Mouse (Mus musculus): ENCODE measurements around the gene Hltf.
"Not testable (repeated sequence)": the region's sequence is repeated elsewhere in the genome, so short reads cannot be mapped to it uniquely, and the experiment has no call there.

Gene Hltf

DNA sequence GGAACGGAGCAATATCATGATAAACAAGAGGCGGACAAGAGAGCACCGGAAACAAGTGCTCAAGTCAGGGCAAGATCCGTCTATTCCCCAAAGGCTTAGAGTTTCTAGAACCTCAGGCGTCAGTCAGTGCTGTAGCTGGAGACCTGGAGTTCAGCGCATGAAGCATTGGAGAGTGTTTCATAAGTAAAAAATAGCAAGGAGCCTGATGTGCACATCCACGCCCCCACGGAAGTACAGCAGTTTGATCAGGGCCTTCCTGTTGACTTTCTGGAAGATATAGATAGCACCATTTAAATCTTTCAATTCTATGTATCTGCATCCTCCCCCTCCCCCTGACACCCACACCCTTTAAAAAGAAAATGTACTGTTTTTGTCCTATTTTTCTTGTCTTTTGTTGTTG is 46.7 kb downstream of the Hltf start:
- no peak for DNase-seq (ENCODE audit: low read depth, low spot score)

DNA sequence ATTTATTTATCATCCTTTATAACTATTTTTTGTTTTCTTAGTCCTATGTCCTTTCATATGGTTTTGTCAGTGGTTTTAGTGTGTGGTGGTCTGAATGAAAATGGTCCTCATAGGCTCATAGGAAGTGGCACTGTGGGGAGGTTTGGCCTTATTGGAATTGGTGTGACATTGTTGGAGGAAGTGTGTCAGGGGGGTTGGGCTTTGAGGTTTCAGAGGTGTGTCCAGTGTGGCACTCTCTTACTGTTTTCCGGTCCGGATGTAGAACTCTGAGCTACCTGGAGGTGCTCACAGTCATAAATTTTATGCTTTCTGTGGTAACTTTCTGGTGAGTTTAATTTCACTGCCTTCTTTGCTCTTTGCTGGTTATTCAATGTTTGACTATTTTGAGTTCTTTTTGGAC is 47.2 kb downstream of the Hltf start:
- no peak for DNase-seq (ENCODE audit: low read depth, low spot score)

DNA sequence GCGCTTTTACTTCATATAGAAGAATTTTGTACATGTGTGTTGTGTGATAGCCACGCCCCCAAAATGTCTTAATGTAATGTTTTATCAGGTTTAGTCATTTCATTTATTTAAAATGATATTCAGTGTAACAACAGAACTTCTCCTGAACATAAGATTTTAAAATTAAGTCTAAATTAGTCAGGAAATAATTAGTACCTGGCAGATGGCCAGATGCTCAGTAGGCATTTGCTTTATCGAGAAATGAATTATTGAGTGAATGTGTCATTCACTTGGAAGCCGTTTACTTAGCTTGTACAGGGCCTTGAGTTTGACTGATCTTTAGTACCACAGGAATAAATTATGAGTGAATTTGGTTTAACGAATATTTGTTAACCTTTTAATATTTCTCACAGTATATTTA is 51.3 kb downstream of the Hltf start:
- no peak for DNase-seq (ENCODE audit: low read depth, low spot score)

DNA sequence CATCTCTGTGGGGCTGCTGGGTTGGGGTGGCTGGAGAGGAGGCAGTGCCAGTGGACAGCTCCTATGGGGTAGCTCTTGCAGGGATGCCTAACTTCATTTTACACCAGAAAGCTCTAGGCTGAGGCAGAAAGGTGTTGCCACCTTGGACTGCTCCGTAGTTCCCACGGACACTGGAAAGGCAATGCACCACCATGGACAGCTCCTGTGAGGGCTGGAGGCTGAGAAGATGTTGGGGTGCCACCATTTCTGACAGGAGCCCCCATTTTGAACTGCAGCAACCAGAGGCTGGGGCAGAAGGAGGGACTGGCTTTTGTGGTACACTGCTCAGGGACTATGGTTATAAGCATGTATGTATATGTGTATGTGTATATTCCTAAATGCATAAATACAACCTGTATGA is 54.3 kb downstream of the Hltf start:
- DNase-seq (ENCODE audit: low read depth, low spot score) = no peak

DNA sequence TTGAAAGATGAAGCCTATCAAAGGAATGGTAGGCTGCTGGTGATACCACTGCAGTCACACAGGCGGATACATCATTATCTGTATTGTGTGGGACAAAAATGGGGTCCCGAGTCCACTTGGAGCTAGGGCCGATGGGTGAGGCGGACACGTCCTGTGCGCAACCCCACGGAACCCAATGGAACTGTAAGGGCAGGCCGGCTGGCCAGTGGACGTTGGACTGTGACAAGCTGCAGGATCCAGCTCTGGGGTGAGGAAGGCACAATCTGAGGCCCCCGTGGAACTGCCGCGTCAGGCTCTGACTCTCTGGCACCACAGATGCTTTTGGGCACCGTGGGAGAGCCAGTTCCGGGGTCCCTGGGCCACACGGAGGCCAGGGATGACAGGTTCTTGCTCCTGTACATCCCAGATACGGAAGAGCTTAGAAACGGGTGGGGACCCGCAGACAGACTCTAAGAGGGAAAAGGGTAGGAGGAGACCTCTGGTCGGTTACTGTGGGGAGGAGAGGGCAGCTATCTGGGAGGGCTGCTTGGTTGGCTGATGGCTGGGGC is 61.5 kb downstream of the Hltf start:
- no peak for DNase-seq (ENCODE audit: low read depth, low spot score)

DNA sequence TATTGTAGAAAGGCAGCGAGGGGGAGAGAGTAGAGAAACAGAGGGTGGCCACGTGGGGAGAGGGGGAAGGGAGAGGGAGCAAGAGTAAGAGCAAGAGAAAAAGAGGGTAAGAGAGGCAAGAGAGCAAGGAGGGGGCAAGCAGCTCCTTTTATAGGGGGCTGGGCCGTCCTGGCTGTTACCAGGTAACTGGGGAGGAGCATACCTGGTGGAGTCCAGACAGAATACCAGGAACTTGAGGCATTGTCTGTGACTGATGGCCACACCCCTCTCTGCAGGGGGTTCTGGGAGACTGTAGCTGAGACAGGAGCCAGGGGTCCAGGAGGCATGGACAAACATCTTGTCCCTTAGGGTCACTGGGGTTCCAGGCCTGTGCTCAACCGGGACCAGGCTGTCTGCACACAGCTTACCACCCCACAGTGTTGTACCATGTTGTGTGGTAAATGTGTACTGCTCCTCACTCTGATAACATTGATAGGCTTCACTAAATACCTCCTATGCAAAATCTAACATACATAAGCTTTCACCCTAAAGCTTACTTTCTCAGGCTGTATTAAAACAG is 62.2 kb downstream of the Hltf start:
- DNase-seq (ENCODE audit: low read depth, low spot score) = no peak

DNA sequence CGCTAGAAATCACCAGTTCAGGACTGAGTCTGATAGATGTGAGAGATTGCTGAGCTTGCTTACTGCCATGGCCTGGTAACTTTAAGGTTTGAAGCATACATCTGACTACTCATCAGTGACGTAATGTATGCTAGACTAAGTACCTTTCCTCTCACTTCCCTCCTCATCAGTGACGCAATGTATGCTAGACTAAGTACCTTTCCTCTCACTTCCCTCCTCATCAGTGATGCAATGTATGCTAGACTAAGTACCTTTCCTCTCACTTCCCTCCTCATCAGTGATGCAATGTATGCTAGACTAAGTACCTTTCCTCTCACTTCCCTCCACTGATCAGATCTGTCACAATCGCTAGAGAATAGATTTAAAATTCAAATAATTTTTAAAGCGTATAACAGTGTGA is 64.0 kb downstream of the Hltf start:
- not testable (repeated sequence) for DNase-seq (ENCODE audit: low read depth, low spot score)

DNA sequence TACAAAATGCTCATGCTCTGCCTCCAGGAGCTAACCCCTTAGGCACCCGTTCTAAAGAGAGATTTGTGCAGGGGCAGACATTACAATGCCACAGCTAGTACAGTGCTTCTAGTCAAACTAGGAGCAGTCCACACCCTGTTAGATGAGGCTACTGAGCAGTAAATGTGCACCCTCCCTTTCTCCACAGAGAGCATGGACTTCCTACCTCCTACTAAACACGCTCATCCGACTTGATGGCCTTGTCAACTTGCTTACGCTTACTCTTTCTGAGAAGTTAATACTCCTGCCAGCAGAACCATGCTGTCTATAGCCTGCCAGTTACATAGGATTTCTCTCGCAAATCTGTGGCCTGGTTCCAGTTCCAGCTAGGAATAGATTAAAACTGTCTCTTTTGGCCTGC is 68.0 kb downstream of the Hltf start:
- no peak for DNase-seq (ENCODE audit: low read depth, low spot score)

DNA sequence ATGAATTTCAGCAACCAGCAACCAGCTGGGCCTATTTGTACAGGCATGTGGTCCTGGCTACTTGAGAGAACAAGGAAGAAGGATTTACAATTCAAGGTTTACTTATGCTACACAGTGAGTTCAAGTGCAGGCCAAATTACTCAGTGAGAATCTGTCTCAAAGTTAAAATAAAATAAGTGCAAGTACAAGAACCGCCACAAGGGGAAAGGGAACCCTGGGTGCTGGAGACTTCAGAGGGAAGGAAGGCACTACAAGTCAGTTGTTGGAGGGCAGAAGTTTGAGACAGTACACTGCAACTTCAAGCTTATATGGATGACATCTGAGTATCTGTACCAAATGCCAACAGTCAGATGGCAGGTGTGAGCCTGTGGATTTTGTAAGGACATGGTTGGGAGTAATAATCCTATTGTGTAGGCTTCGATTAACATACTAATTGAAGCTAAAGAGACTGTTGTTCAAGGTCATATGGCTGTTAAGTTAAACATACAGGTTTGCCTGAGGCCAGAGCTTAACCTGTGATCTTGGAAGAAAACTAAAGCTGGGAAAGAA is 69.5 kb downstream of the Hltf start:
- DNase-seq (ENCODE audit: low read depth, low spot score) = no peak

DNA sequence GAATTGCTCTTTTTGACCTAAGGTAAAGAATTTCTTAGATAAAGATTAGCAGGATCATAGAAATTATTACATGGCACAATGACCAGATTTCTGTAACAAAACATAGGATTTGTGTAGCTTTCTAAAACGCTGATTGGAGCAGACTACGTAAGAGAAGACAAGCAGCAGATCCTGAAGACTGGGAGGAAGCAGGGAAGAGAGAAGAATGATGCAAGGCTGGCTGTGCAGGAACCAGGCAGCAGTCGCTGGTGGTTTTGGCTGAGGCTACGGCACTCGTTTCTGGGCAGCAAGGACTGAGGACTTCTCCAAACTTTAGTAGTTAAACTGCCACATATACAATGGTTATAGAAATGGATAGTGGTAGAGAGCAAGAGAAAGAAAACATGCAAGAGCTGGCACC is 71.9 kb downstream of the Hltf start:
- no peak for DNase-seq (ENCODE audit: low read depth, low spot score)

DNA sequence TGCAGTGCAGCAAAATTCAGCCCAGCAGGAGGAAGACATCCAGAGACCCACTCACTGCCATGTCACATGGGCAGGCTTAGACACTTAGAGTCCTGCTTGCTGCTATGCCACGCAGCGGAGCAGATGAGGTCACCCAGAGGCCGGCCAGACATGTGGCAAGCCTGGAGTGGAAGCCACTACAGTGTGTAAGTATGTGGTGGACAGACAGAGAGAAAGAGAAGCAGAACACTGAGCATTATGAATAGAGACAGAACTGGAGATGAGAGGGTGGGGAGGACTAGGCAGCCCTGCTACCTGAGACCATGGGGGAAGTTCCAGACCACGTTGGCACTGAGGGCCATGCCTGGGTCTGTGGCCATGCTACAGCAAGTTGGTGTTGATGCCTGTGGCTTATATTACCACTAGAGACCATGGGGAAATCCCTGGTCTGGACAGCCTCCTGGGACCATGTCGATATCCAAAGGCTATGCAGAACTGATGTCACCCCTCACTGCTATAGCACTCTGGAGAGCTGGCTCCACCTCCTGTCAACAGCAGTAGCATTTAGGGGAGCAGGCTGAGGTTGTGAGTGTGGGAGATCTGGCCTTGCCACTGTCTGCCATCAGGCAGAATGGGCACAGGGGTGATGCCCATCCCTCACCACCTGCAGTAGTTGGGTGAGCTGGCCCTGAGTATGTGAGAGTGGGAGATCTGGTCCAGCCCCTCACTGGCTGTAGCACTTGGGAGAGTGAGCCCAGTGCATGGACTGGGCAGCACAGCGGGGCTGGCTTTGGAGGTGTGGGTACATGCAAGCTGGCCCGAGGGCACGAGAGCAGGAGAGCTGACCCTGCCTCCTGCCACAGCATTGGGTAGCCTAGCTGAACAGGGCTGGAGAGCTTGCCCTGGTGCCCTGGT is 73.1 kb downstream of the Hltf start:
- no peak for DNase-seq (ENCODE audit: low read depth, low spot score)

DNA sequence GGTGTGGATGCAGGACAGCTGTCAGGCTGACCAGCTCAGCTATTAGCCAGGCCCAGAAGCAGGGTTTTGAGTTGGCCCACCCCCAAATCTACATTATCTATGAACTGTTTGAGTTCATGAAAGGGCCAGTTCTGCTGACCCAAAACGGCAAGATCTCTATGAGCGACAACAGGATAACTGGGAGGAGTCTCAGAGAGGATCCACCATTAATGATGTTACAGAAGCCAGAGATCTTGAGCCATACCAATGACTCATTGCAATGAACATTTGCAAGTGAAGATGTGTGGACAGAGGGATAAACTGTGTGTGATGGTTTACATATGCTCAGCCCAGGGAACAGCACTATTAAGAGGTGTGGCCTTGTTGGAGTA is 73.7 kb downstream of the Hltf start:
- no peak for DNase-seq (ENCODE audit: low read depth, low spot score)

DNA sequence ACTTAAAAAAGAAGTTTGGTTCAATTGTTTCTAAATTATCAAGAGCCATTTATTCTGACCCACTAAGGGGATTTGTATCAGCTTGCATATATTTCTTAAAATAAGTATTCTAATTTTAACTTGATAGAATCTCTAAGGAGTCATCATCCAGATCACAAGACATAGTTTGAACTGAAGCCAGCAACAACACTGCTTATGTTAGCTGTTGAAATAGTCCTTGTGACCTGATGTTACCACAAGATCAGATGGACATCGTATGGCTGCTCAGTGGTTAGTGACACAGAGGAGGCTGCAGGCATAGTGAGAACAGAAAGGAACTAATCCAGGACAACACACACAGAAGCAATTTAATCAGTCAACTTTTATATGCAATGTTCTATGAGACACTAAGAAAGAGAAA is 75.1 kb downstream of the Hltf start:
- no peak for DNase-seq (ENCODE audit: low read depth, low spot score)

DNA sequence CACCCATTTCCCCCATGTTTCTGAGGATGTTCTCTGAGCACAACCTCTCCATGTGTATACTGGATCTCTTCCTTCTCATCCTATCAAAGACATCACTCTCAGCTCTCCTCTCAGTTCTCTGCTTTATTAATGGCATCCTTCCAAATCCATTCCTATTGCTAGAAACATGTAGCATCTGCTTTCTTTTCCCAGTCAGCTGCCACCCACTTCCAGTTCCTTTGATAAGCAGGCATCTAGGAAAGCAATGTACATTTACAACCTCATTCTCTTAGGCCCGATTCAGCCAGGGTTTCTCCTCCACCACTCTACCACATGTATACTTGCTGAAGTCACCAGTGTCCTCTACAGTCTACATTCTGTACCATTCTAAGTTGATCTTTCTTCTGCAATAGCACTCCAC is 76.1 kb downstream of the Hltf start:
- no peak for DNase-seq (ENCODE audit: low read depth, low spot score)

DNA sequence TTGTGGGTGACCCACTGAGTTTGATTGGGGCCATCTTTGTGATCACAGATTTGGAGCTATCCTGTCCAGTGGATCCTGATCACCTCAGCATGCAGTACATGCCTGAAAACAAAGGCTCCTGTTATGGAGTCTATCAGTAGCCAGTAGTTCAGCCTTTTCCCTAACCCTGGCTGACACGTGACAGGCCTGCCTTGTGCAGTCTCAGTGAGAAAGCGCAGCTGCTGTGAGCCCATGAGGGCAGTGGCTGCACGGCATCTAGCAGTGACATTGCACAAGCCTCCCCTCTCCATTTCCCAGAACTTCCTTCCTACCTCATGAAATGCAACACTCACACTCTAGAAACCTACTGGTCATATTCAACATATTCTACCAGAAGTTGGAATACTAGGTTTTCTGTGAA is 76.9 kb downstream of the Hltf start:
- no peak for DNase-seq (ENCODE audit: low read depth, low spot score)

DNA sequence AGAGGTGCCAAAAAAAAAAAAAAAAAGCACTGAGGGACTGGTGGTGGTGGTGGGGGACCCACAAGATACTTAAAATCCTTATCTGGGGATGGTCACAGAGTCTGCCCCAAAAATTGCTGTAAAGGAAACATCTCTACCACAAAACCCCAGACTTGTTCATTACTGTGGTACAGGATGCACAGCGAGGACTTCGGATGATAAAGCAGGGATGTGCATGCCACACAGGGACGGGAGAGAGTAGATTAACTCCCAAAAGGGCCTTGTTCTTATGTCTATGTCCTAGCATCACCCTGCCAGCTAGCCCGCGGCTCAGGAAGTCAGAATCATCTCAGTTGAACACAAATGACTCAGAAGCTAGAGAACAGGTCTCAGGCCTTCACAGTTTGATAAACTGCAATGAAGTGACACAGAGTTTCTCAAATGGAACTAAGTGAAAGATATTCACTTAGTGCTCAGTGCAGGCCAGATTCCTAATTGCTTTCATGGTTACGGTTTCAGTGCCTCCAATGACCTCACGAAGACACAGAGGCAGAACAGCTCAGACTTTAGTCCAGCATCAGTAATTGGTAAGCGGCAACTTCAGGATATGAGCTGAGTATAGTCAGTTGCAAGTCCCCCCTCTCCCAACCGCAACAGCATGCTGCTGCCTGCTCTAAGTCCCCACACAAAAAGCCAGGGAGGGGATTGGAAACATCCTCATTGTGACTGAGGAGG is 79.4 kb downstream of the Hltf start:
- DNase-seq (ENCODE audit: low read depth, low spot score) = no peak

DNA sequence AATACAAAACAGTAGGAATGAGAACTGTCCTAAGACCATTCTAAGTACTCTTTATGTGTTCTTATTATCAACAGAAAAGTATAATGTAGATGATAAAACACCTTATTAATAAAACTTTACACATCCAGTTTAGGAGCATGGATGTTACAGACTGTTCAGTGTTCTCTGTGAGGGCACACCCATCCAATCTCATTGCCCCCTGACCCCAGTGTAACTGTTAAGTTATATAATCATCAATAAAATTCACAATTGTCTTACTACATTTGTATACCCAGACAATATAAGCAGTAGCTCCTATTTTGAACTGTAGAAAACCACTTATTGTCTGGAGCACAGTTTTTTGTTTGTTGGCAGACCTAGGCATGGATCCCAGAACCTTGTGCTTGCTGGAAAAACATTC is 83.6 kb downstream of the Hltf start:
- no peak for DNase-seq (ENCODE audit: low read depth, low spot score)

DNA sequence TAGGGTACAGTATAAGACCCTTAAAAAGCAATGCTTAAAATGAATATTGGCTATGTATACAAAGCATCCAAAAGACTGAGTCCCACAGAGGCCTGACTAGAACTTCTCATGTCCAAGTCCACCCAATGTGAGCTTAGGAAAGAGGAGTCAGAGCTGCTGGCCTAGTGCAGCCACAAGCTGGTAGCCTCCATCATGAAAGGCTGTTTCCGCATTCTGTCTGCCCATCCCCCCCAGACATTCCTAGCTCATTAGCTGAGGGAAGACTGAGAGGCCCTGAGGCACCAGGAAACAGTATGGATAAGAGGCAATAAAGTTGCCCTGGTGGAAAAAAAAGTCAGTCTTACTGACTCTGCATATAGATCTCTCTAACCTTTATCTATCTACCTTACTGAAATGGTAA is 84.1 kb downstream of the Hltf start:
- peak; percentile 74 for DNase-seq (ENCODE audit: low read depth, low spot score)

DNA sequence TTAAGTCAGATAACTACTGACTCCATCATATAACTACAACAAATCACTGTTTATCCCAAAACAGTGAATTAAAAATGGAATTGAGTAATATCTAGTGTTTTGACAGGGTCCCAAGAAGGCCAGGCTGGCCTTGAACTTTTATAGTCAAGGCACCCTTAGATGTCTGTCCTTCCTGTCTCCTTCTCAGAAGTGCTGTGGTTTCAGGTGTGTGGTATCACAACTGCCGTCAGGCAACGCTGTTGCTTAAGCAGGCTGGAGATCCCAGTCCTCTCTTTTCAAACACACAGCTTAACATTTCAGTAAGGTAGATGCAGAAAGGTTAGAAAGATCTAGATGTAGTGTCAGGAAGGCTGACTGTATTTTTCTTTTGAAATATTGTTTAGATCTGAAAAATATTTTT is 84.5 kb downstream of the Hltf start:
- no peak for DNase-seq (ENCODE audit: low read depth, low spot score)

DNA sequence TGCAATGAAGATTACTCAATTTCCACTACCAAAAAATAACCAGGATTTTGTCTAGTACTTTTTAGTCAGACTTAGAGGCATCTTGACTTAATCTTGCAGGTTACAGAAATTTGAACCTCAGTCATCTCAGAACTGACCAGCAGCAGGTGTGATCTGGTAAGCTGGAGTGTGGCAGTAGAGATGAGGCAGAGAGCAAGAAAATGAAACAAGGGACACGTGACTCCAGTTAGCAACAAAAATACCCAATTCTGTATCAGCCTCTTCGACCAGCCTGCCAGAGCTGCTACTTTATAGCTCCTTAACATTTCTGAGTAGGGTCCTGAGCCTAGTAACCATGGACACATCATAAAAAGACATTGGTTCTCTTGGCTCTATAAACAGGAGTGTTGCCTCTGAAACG is 85.0 kb downstream of the Hltf start:
- no peak for DNase-seq (ENCODE audit: low read depth, low spot score)

DNA sequence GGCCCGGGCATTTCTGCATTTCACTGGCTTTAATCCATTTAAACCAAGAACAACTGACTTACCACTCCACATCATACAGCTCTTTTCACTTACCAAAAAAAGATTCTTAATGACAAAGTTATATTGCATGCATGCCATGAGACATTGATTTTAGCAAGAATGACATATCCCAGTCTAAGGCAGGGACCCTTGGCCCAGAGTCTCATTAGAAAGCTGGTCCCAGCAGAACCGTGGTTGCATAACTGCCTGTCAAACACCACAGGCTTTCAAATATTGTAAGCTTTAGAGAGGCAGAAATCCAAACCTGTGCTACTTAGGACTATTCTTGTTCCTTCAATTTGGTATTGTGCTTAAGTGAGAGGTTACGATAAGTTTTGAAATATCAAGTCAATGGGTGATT is 86.1 kb downstream of the Hltf start:
- no peak for DNase-seq (ENCODE audit: low read depth, low spot score)

DNA sequence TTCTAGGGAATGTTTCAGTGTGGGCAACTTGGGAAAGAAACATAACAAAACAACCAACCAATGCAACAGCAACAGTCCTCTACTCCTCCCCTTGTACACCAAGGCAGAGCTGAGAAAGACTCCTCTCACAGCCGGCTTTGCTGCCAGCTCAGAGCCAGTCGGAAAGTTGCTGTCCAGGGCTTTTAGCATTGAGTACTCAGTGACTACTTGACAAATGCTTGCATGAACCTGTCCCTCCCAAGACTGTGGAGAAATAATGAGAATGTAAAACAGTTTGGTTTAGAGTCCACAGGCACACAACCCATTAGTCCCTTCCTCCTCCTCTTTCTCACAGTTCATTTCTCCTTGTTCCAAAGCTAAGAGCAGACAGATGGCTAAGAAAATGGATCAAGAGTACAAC is 86.8 kb downstream of the Hltf start:
- peak; percentile 27 for DNase-seq (ENCODE audit: low read depth, low spot score)
